Mouse (Mus musculus) urinary bladder, adult 2 months (tissue): ENCODE data around the gene Dok1. TPM values are rescaled to one million over a fixed set of nuclear protein-coding genes. Genes with fewer than 3 reads are reported as not detected.

Source experiments
- DNase-seq: peaks from one replicate; pipeline ENCODE4 v3.0.0; 2022; ENCODE audit warnings: low spot score
- polyA plus RNA-seq: library from polyadenylated mRNA; depleted of rRNA; stranded (reverse); fragments of >200 nt; gene quantifications from 2 replicates; pipeline ENCODE4 v1.2.3, GENCODE M21; 2012

Gene Dok1
- polyA plus RNA-seq, 1 experiment, result 20.8 TPM

GRCm38 (mm10) chr6:83049367-83049766 is 16.1 kb upstream of the Dok1 start:
- no peak for DNase-seq

GRCm38 (mm10) chr6:83044742-83045141 is 11.5 kb upstream of the Dok1 start:
- no peak for DNase-seq

- no peak for DNase-seq
These were observed 10.7 kb upstream of the Dok1 start for GRCm38 (mm10) chr6:83043993-83044392.

- no peak for DNase-seq
These were observed 10.3 kb upstream of the Dok1 start for GRCm38 (mm10) chr6:83043561-83043960.

GRCm38 (mm10) chr6:83040601-83041000 is 7.3 kb upstream of the Dok1 start:
- no peak for DNase-seq

- DNase-seq, result peak; percentile 81
These were observed 5.3 kb upstream of the Dok1 start for GRCm38 (mm10) chr6:83038496-83039012.

- no peak for DNase-seq
These were observed 3.9 kb upstream of the Dok1 start for GRCm38 (mm10) chr6:83037188-83037587.

- no peak for DNase-seq
These were observed 1.3 kb upstream of the Dok1 start for GRCm38 (mm10) chr6:83034463-83035055.

GRCm38 (mm10) chr6:83032769-83033191 is 491 bp downstream of the Dok1 start:
- DNase-seq, result peak; percentile 42

GRCm38 (mm10) chr6:83031921-83032590 is 1.2 kb downstream of the Dok1 start:
- no peak for DNase-seq

- DNase-seq, result no peak
These were observed 2.2 kb downstream of the Dok1 start for GRCm38 (mm10) chr6:83031111-83031510.

- DNase-seq, result no peak
These were observed 3.5 kb downstream of the Dok1 start for GRCm38 (mm10) chr6:83029777-83030176.

GRCm38 (mm10) chr6:83027706-83028105 is 5.6 kb downstream of the Dok1 start:
- no peak for DNase-seq

- no peak for DNase-seq
These were observed 6.0 kb downstream of the Dok1 start for GRCm38 (mm10) chr6:83027293-83027692.

- DNase-seq, result no peak
These were observed 8.1 kb downstream of the Dok1 start for GRCm38 (mm10) chr6:83025221-83025620.

GRCm38 (mm10) chr6:83024421-83024820 is 8.8 kb downstream of the Dok1 start:
- DNase-seq, result no peak

GRCm38 (mm10) chr6:83023786-83024185 is 9.5 kb downstream of the Dok1 start:
- DNase-seq, result no peak

GRCm38 (mm10) chr6:83023008-83023407 is 10.3 kb downstream of the Dok1 start:
- DNase-seq, result no peak

GRCm38 (mm10) chr6:83020836-83021593 is 12.3 kb downstream of the Dok1 start:
- no peak for DNase-seq

GRCm38 (mm10) chr6:83020121-83020520 is 13.2 kb downstream of the Dok1 start:
- no peak for DNase-seq

GRCm38 (mm10) chr6:83019044-83019443 is 14.2 kb downstream of the Dok1 start:
- no peak for DNase-seq

- DNase-seq, result no peak
These were observed 16.1 kb downstream of the Dok1 start for GRCm38 (mm10) chr6:83017190-83017589.

- DNase-seq, result no peak
These were observed 17.5 kb downstream of the Dok1 start for GRCm38 (mm10) chr6:83015749-83016148.
